ENCODE assay signal across 7 mouse cellular contexts in genomic region chr7:110843916-110844874, GRCm38 (mm10). TPM values are rescaled to one million over a fixed set of nuclear protein-coding genes. Genes with fewer than 3 reads are reported as not detected.
DNase-seq lines count a peak whose midpoint lies in the region; ATAC-seq lines count a peak whose summit lies in the region.

Gene Rnf141, minus strand, starts transcription at chr7:110844457.

- under 1% methylated on average over 42 of the region's 42 CpGs for WGBS in intestine, embryonic 16.5 days
- under 1% methylated on average over 42 of the region's 42 CpGs for WGBS in midbrain, embryonic 11.5 days

- peak within 1 kb of the TSS; percentile 99 for H3K27ac ChIP-seq in intestine, embryonic 16.5 days (ENCODE audit: low read length)
- peak within 1 kb of the TSS; percentile 67 for H3K27ac ChIP-seq in midbrain, embryonic 11.5 days (ENCODE audit: low read depth, low read length)

- peak; percentile 93 for ATAC-seq in intestine, embryonic 16.5 days
- peak; percentile 96 for ATAC-seq in midbrain, embryonic 11.5 days (ENCODE audit: low FRiP score)

- H3K9me3 ChIP-seq in intestine, embryonic 16.5 days (ENCODE audit: control insufficient read depth, low read length), result no peaks in the 10 kb centered on the region
- H3K9me3 ChIP-seq in midbrain, embryonic 11.5 days (ENCODE audit: control insufficient read depth, low read length), result no peaks in the 10 kb centered on the region; the same call in 1 of the 2 replicates

- H3K27me3 ChIP-seq in intestine, embryonic 16.5 days (replicated peaks; ENCODE audit: control insufficient read depth, insufficient read depth, low read length), result no peaks in the 10 kb centered on the region
- H3K27me3 ChIP-seq in midbrain, embryonic 11.5 days (ENCODE audit: control insufficient read depth, insufficient read depth, low read length), result no peaks in the 10 kb centered on the region

- DNase-seq in adrenal gland, adult 2 months, result peak; percentile 95
- peak; percentile 89 for DNase-seq in embryo, embryonic 11.5 days (ENCODE audit: low read depth, low spot score)
- DNase-seq in gastrocnemius, postnatal 4 days (ENCODE audit: low spot score in 2 of 2), result peak; percentile 78 to 91
- DNase-seq in left cerebral cortex, postnatal 36 days (ENCODE audit: low spot score in 2 of 2), result peak; percentile 92 to 93
- peak; percentile 99 for DNase-seq in midbrain, embryonic 11.5 days (ENCODE audit: low spot score, missing footprints)
- peak; percentile 89 for DNase-seq in skeletal muscle tissue, adult 2 months (ENCODE audit: low read depth, low spot score)

- peak within 1 kb of the TSS; percentile 93 for H3K9ac ChIP-seq in intestine, embryonic 16.5 days (ENCODE audit: low read depth, low read length)
- H3K9ac ChIP-seq in midbrain, embryonic 11.5 days (ENCODE audit: low read length), result peak within 1 kb of the TSS; percentile 84

- peak within 1 kb of the TSS; percentile 83 for H3K4me2 ChIP-seq in intestine, embryonic 16.5 days (ENCODE audit: low read depth, low read length)
- H3K4me2 ChIP-seq in midbrain, embryonic 11.5 days, result peak within 1 kb of the TSS; percentile 69

- intact Hi-C loops in left cerebral cortex, postnatal 36 days (cut with DNase I), result no loop called here

- peak within 1 kb of the TSS; percentile 91 for H3K4me3 ChIP-seq in intestine, embryonic 16.5 days (ENCODE audit: low read length)
- peak within 1 kb of the TSS; percentile 70 for H3K4me3 ChIP-seq in midbrain, embryonic 11.5 days (ENCODE audit: low read depth, low read length)

- H3K36me3 ChIP-seq in intestine, embryonic 16.5 days (ENCODE audit: control insufficient read depth, insufficient read depth, low read length), result no peaks in the 10 kb centered on the region
- no peaks in the 10 kb centered on the region for H3K36me3 ChIP-seq in midbrain, embryonic 11.5 days (ENCODE audit: control insufficient read depth, insufficient read depth, low read length)

- H3K4me1 ChIP-seq in intestine, embryonic 16.5 days (ENCODE audit: control insufficient read depth, insufficient read depth, low read length), result 0 out of 2 replicates have a peak, but pooled peaks cover 3% of the 10 kb centered on the region
- H3K4me1 ChIP-seq in midbrain, embryonic 11.5 days (ENCODE audit: control insufficient read depth, insufficient read depth, low read length), result peaks cover 4% of the 10 kb centered on the region

RNA-seq across cellular contexts. Expression of gene Rnf141, which starts in this region (rescaled TPM):
- 10 to 100 TPM; 56.0 to 56.3 TPM for total RNA-seq in adrenal gland, adult 2 months (2021)
- 9.9 and 10.8 TPM in 2 replicates for polyA plus RNA-seq in adrenal gland, adult 2 months (2012; rRNA removed)
- 10 to 100 TPM; 22.0 to 22.6 TPM for total RNA-seq in gastrocnemius, postnatal 4 days (2021)
- polyA plus RNA-seq in intestine, embryonic 16.5 days (2015; fragmentation: Nextera tagmentation; extraction: Ambion mirVana), result 37.5 and 39.0 TPM in 2 replicates
- 10 to 100 TPM; 70.1 to 79.3 TPM for total RNA-seq in left cerebral cortex, postnatal 36 days (2021)
- 27.7 and 28.0 TPM in 2 replicates for polyA plus RNA-seq in midbrain, embryonic 11.5 days (2014; fragmentation: Nextera tagmentation; extraction: Ambion mirVana)

Comparison
In these comparisons a context has a peak if more than half of its experiments do, and no peak if none do; other contexts are left out.
1. Peak in every context shown above with its lines: DNase-seq, ATAC-seq, H3K4me3 ChIP-seq and H3K27ac ChIP-seq.